Mouse (Mus musculus): ENCODE measurements at regions not wholly inside any gene's neighbourhood (a gene's known extent, or its start where the extent isn't known, plus 50 kb on each side); places are given as distances from the start of the nearest gene placed in this dataset.

- peak; percentile 2 for ATAC-seq
These were observed 124.7 kb upstream of the Tank start for GRCm38 (mm10) chr2:61453490-61454281.

GRCm38 (mm10) chr2:61452581-61452980 lies 125.8 kb upstream of the Tank start:
- ATAC-seq, result no peak

GRCm38 (mm10) chr2:61450731-61451130 lies 127.7 kb upstream of the Tank start:
- no peak for ATAC-seq

GRCm38 (mm10) chr2:61436591-61436990 lies 141.8 kb upstream of the Tank start:
- no peak for ATAC-seq

GRCm38 (mm10) chr2:61407881-61408280 lies 170.5 kb upstream of the Tank start:
- no peak for ATAC-seq

GRCm38 (mm10) chr2:61406104-61406751 lies 172.2 kb upstream of the Tank start:
- ATAC-seq, result peak; percentile 31

GRCm38 (mm10) chr2:61405261-61405660 lies 173.1 kb upstream of the Tank start:
- no peak for ATAC-seq

GRCm38 (mm10) chr2:61402588-61403487 lies 175.5 kb upstream of the Tank start:
- ATAC-seq, result peak; percentile 35

- peak; percentile 68 for ATAC-seq
These were observed 176.5 kb upstream of the Tank start for GRCm38 (mm10) chr2:61401636-61402587.

- no peak for ATAC-seq
These were observed 179.8 kb upstream of the Tank start for GRCm38 (mm10) chr2:61398633-61399032.

- ATAC-seq, result no peak
These were observed 188.8 kb upstream of the Tank start for GRCm38 (mm10) chr2:61389622-61390021.

GRCm38 (mm10) chr2:61389207-61389606 lies 189.2 kb upstream of the Tank start:
- ATAC-seq, result no peak

- ATAC-seq, result no peak
These were observed 190.8 kb upstream of the Tank start for GRCm38 (mm10) chr2:61387561-61387960.

- ATAC-seq, result no peak
These were observed 191.4 kb upstream of the Tank start for GRCm38 (mm10) chr2:61386966-61387365.

- no peak for ATAC-seq
These were observed 193.9 kb upstream of the Tank start for GRCm38 (mm10) chr2:61384467-61384866.

- no peak for ATAC-seq
These were observed 194.6 kb upstream of the Tank start for GRCm38 (mm10) chr2:61383744-61384295.

- peak; percentile 56 for ATAC-seq
These were observed 199.3 kb upstream of the Tank start for GRCm38 (mm10) chr2:61379076-61379475.

- ATAC-seq, result peak; percentile 67
These were observed 200.1 kb upstream of the Tank start for GRCm38 (mm10) chr2:61378297-61378696.

GRCm38 (mm10) chr2:61377756-61378155 lies 200.6 kb upstream of the Tank start:
- no peak for ATAC-seq

- ATAC-seq, result no peak
These were observed 215.8 kb upstream of the Tank start for GRCm38 (mm10) chr2:61362606-61363005.

- ATAC-seq, result no peak
These were observed 217.0 kb upstream of the Tank start for GRCm38 (mm10) chr2:61361394-61361793.

- no peak for ATAC-seq
These were observed 224.3 kb upstream of the Tank start for GRCm38 (mm10) chr2:61354104-61354503.

All from CD4-positive, CD25-positive, alpha-beta regulatory T cell, adult 4 months (primary cell).